Mouse (Mus musculus) forebrain, embryonic 13.5 days (tissue): ENCODE data around the gene Gm11937. TPM values are rescaled to one million over a fixed set of nuclear protein-coding genes. Genes with fewer than 3 reads are reported as not detected.
"Not testable (repeated sequence)": the region's sequence is repeated elsewhere in the genome, so short reads cannot be mapped to it uniquely, and the experiment has no call there.

Experiments
- ATAC-seq: fragments of 200-750 bp; cut with Nextera tagmentation; 2 replicates; pipeline ENCODE4 v1.8.0; 2017
- H3K27ac ChIP-seq: fragments of 300-500 bp; sonication (generic); 2 replicates; pipeline ENCODE4 v1.5.1; 2015; ENCODE audit warnings: inconsistent platforms, mild to moderate bottlenecking, moderate library complexity
- H3K27me3 ChIP-seq: fragments of 300-500 bp; sonication (generic); 2 replicates; pipeline ENCODE4 v1.6.1; 2015; ENCODE audit warnings: mild to moderate bottlenecking, inconsistent platforms
- H3K36me3 ChIP-seq: fragments of 300-500 bp; sonication (generic); 2 replicates; pipeline ENCODE4 v1.6.1; 2015; ENCODE audit warnings: mild to moderate bottlenecking, inconsistent platforms; ENCODE audit not compliant: poor library complexity, severe bottlenecking
- H3K4me1 ChIP-seq: fragments of 300-500 bp; sonication (generic); 2 replicates; pipeline ENCODE4 v1.6.1; 2015; ENCODE audit warnings: inconsistent platforms
- H3K4me2 ChIP-seq: fragments of 300-500 bp; sonication (generic); 2 replicates; pipeline ENCODE4 v1.6.1; 2015; ENCODE audit warnings: inconsistent platforms, mild to moderate bottlenecking, moderate library complexity
- H3K4me3 ChIP-seq: fragments of 300-500 bp; sonication (generic); 2 replicates; pipeline ENCODE4 v1.5.1; 2015; ENCODE audit warnings: mild to moderate bottlenecking, inconsistent platforms
- H3K9ac ChIP-seq: fragments of 300-500 bp; sonication (generic); 2 replicates; pipeline ENCODE4 v1.6.1; 2015; ENCODE audit warnings: mild to moderate bottlenecking, inconsistent platforms
- H3K9me3 ChIP-seq: fragments of 300-500 bp; sonication (generic); replicated peaks from 2 replicates; pipeline ENCODE4 v1.6.1; 2016; ENCODE audit warnings: inconsistent platforms
- WGBS: fragments of 180-500 bp; shearing (Covaris S2); methylation state at CpG from one replicate; pipeline ENCODE4 v1.1.7; 2015; 5-methylcytosine and 5-hydroxymethylcytosine counted together
- polyA plus RNA-seq: library from polyadenylated mRNA; unstranded; fragments of >200 nt; fragmentation: Nextera tagmentation; extraction: Ambion mirVana; gene quantifications from 2 replicates; pipeline ENCODE4 v1.2.1, GENCODE M21; 2015

The Gm11937 gene
- not detected in 2 replicates for polyA plus RNA-seq

- not testable (repeated sequence) for H3K4me1 ChIP-seq, H3K27me3 ChIP-seq, H3K4me3 ChIP-seq, ATAC-seq, H3K4me2 ChIP-seq, H3K27ac ChIP-seq, H3K9me3 ChIP-seq, H3K9ac ChIP-seq, H3K36me3 ChIP-seq
- WGBS = 68% methylated on average over 1 of the region's 2 CpGs
Observed at GRCm38 (mm10) chr11:99610089-99610488, at the start of gene Gm11937. Gm11937 (minus strand) TSS chr11:99610189.

GRCm38 (mm10) chr11:99659256-99659655 lies 49.3 kb upstream of the Gm11937 start:
- 89% methylated on average over 4 of the region's 4 CpGs for WGBS
- Histone ChIP-seq H3K27ac (no peak overlapping the region), H3K36me3 (no peaks in the 10 kb centered on the region), H3K9me3 (no peaks in the 10 kb centered on the region), H3K4me3 (no peak overlapping the region), H3K9ac (no peak overlapping the region), H3K4me1 (no peaks in the 10 kb centered on the region), H3K4me2 (no peak overlapping the region), H3K27me3 (no peaks in the 10 kb centered on the region)
- no peak for ATAC-seq

GRCm38 (mm10) chr11:99658467-99659010 lies 48.5 kb upstream of the Gm11937 start, which contains the start of gene Gm11563:
Gm11563 (minus strand) TSS chr11:99658960.
- not testable (repeated sequence) for H3K9me3 ChIP-seq, H3K27me3 ChIP-seq, ATAC-seq, H3K4me3 ChIP-seq, H3K4me2 ChIP-seq, H3K27ac ChIP-seq, H3K9ac ChIP-seq, H3K4me1 ChIP-seq, H3K36me3 ChIP-seq
- WGBS = 68% methylated on average over 10 of the region's 10 CpGs

GRCm38 (mm10) chr11:99657051-99657450 lies 47.1 kb upstream of the Gm11937 start:
- no peak overlapping the region for H3K4me3 ChIP-seq
- 47% methylated on average over 5 of the region's 5 CpGs for WGBS
- H3K27me3 ChIP-seq = no peaks in the 10 kb centered on the region
- no peak overlapping the region for H3K9ac ChIP-seq
- no peak overlapping the region for H3K27ac ChIP-seq
- no peaks in the 10 kb centered on the region for H3K9me3 ChIP-seq
- H3K4me1 ChIP-seq = no peaks in the 10 kb centered on the region
- ATAC-seq = no peak
- no peaks in the 10 kb centered on the region for H3K36me3 ChIP-seq
- no peak overlapping the region for H3K4me2 ChIP-seq

- Histone ChIP-seq H3K9me3 (no peaks in the 10 kb centered on the region), H3K36me3 (no peaks in the 10 kb centered on the region), H3K27me3 (no peaks in the 10 kb centered on the region), H3K4me2 (no peak within 1 kb of the TSS), H3K4me3 (no peak within 1 kb of the TSS), H3K4me1 (no peaks in the 10 kb centered on the region), H3K27ac (no peak within 1 kb of the TSS), H3K9ac (no peak within 1 kb of the TSS)
- no peak for ATAC-seq
- WGBS = 88% methylated on average over 2 of the region's 2 CpGs
Observed at GRCm38 (mm10) chr11:99650136-99650535, 40.1 kb upstream of the Gm11937 start, which contains the start of gene Gm11555. Gm11555 (minus strand) TSS chr11:99650236.

- no peak for ATAC-seq
- no peaks in the 10 kb centered on the region for H3K36me3 ChIP-seq
Observed at GRCm38 (mm10) chr11:99646444-99646843, 36.5 kb upstream of the Gm11937 start.

GRCm38 (mm10) chr11:99644351-99644750 lies 34.4 kb upstream of the Gm11937 start:
- no peaks in the 10 kb centered on the region for H3K27me3 ChIP-seq
- H3K36me3 ChIP-seq = no peaks in the 10 kb centered on the region
- no peaks in the 10 kb centered on the region for H3K4me1 ChIP-seq
- no peaks in the 10 kb centered on the region for H3K9me3 ChIP-seq
- 72% methylated on average over 3 of the region's 3 CpGs for WGBS
- H3K27ac ChIP-seq = no peak overlapping the region
- H3K4me3 ChIP-seq = no peak overlapping the region
- no peak overlapping the region for H3K9ac ChIP-seq
- ATAC-seq = no peak
- no peak overlapping the region for H3K4me2 ChIP-seq

More at GRCm38 (mm10) chr11:99646444-99646843, 36.5 kb upstream of the Gm11937 start:
- no peak overlapping the region for H3K27ac ChIP-seq
- no peak overlapping the region for H3K9ac ChIP-seq
- H3K4me2 ChIP-seq = no peak overlapping the region
- 89% methylated on average over 15 of the region's 15 CpGs for WGBS
- H3K4me3 ChIP-seq = no peak overlapping the region
- no peaks in the 10 kb centered on the region for H3K4me1 ChIP-seq
- no peaks in the 10 kb centered on the region for H3K27me3 ChIP-seq
- H3K9me3 ChIP-seq = no peaks in the 10 kb centered on the region

GRCm38 (mm10) chr11:99643635-99644139 lies 33.7 kb upstream of the Gm11937 start, which contains the start of gene Krtap4-7:
Krtap4-7 (minus strand) TSS chr11:99644089.
- 80% methylated on average over 8 of the region's 9 CpGs for WGBS
- H3K4me1 ChIP-seq, ATAC-seq, H3K4me2 ChIP-seq, H3K9me3 ChIP-seq, H3K36me3 ChIP-seq, H3K27ac ChIP-seq, H3K4me3 ChIP-seq, H3K27me3 ChIP-seq, H3K9ac ChIP-seq: not testable (repeated sequence)

- Histone ChIP-seq H3K27me3 (no peaks in the 10 kb centered on the region), H3K36me3 (no peaks in the 10 kb centered on the region), H3K4me2 (no peak overlapping the region), H3K9me3 (no peaks in the 10 kb centered on the region), H3K9ac (no peak overlapping the region), H3K4me3 (no peak overlapping the region), H3K4me1 (no peaks in the 10 kb centered on the region), H3K27ac (no peak overlapping the region)
- ATAC-seq = no peak
- WGBS = 30% methylated on average over 1 of the region's 1 CpGs
Observed at GRCm38 (mm10) chr11:99640926-99641325, 30.9 kb upstream of the Gm11937 start.

- Histone ChIP-seq H3K9ac (no peak overlapping the region), H3K27me3 (no peaks in the 10 kb centered on the region), H3K4me2 (no peak overlapping the region), H3K4me3 (no peak overlapping the region), H3K36me3 (no peaks in the 10 kb centered on the region), H3K4me1 (no peaks in the 10 kb centered on the region), H3K9me3 (no peaks in the 10 kb centered on the region), H3K27ac (no peak overlapping the region)
- ATAC-seq = no peak
- 79% methylated on average over 1 of the region's 1 CpGs for WGBS
Observed at GRCm38 (mm10) chr11:99637086-99637485, 27.1 kb upstream of the Gm11937 start.

GRCm38 (mm10) chr11:99634653-99635134 lies 24.7 kb upstream of the Gm11937 start, which contains the start of gene Krtap4-2:
Krtap4-2 (minus strand) TSS chr11:99635084.
- no peak for ATAC-seq
- H3K4me3 ChIP-seq = no peak within 1 kb of the TSS
- H3K9me3 ChIP-seq = no peaks in the 10 kb centered on the region
- no peaks in the 10 kb centered on the region for H3K27me3 ChIP-seq
- WGBS = 40% methylated on average over 8 of the region's 8 CpGs
- no peaks in the 10 kb centered on the region for H3K4me1 ChIP-seq
- no peaks in the 10 kb centered on the region for H3K36me3 ChIP-seq
- H3K9ac ChIP-seq = no peak within 1 kb of the TSS
- no peak within 1 kb of the TSS for H3K4me2 ChIP-seq
- H3K27ac ChIP-seq = no peak within 1 kb of the TSS

- ATAC-seq = no peak
- Histone ChIP-seq H3K4me1 (no peaks in the 10 kb centered on the region), H3K9me3 (no peaks in the 10 kb centered on the region), H3K9ac (no peak overlapping the region), H3K36me3 (no peaks in the 10 kb centered on the region), H3K4me3 (no peak overlapping the region), H3K27me3 (no peaks in the 10 kb centered on the region), H3K27ac (no peak overlapping the region), H3K4me2 (no peak overlapping the region)
- WGBS = 76% methylated on average over 2 of the region's 2 CpGs
Observed at GRCm38 (mm10) chr11:99633293-99633692, 23.3 kb upstream of the Gm11937 start.

GRCm38 (mm10) chr11:99630890-99631289 lies 20.9 kb upstream of the Gm11937 start:
- WGBS = 78% methylated on average over 3 of the region's 3 CpGs
- no peak overlapping the region for H3K27ac ChIP-seq
- no peaks in the 10 kb centered on the region for H3K4me1 ChIP-seq
- no peaks in the 10 kb centered on the region for H3K36me3 ChIP-seq
- no peak overlapping the region for H3K9ac ChIP-seq
- no peaks in the 10 kb centered on the region for H3K27me3 ChIP-seq
- no peak for ATAC-seq
- H3K4me2 ChIP-seq = no peak overlapping the region
- no peaks in the 10 kb centered on the region for H3K9me3 ChIP-seq
- no peak overlapping the region for H3K4me3 ChIP-seq
